Mouse (Mus musculus) macrophage (primary cell): ENCODE data around the gene Scube3. TPM values are rescaled to one million over a fixed set of nuclear protein-coding genes. Genes with fewer than 3 reads are reported as not detected.

Experiments
- H3K27ac ChIP-seq: fragments of 350-480 bp; formaldehyde crosslinking; 2 replicates; pipeline ENCODE4 v1.9.0; 2021
- H3K36me3 ChIP-seq: fragments of 350-480 bp; formaldehyde crosslinking; 2 replicates; pipeline ENCODE4 v1.9.0; 2021; ENCODE audit errors: inconsistent target
- H3K4me3 ChIP-seq: fragments of 350-480 bp; formaldehyde crosslinking; 2 replicates; pipeline ENCODE4 v1.9.0; 2021; ENCODE audit errors: inconsistent target
- H3K79me2 ChIP-seq: fragments of 350-480 bp; formaldehyde crosslinking; 2 replicates; pipeline ENCODE4 v1.9.0; 2021; ENCODE audit errors: inconsistent target
- WGBS: methylation state at CpG from one replicate; pipeline ENCODE4 v1.1.7; 2026; ENCODE audit warnings: inconsistent platforms; ENCODE audit not compliant: missing documents; 5-methylcytosine and 5-hydroxymethylcytosine counted together
- polyA plus RNA-seq: library from polyadenylated mRNA; stranded (reverse); fragments of 250-400 nt; gene quantifications from 3 replicates; pipeline ENCODE4 v1.2.4, GENCODE M21; 2018; ENCODE audit warnings: inconsistent platforms

The Scube3 gene
- polyA plus RNA-seq, 1 experiment from 2014 or later: 0.04 TPM

GRCm38 (mm10) chr17:28142700-28143610 lies 1.0 kb downstream of the Scube3 start:
- no peaks in the 10 kb centered on the region for H3K79me2 ChIP-seq
- no peak overlapping the region for H3K4me3 ChIP-seq
- no peaks in the 10 kb centered on the region for H3K36me3 ChIP-seq
- H3K27ac ChIP-seq: no peak overlapping the region
- WGBS: 2% methylated on average over 33 of the region's 33 CpGs

GRCm38 (mm10) chr17:28143751-28144150 lies 1.8 kb downstream of the Scube3 start:
- WGBS: 4% methylated on average over 9 of the region's 9 CpGs
- H3K79me2 ChIP-seq: no peaks in the 10 kb centered on the region
- H3K27ac ChIP-seq: no peak overlapping the region
- no peaks in the 10 kb centered on the region for H3K36me3 ChIP-seq
- H3K4me3 ChIP-seq: no peak overlapping the region

DNA sequence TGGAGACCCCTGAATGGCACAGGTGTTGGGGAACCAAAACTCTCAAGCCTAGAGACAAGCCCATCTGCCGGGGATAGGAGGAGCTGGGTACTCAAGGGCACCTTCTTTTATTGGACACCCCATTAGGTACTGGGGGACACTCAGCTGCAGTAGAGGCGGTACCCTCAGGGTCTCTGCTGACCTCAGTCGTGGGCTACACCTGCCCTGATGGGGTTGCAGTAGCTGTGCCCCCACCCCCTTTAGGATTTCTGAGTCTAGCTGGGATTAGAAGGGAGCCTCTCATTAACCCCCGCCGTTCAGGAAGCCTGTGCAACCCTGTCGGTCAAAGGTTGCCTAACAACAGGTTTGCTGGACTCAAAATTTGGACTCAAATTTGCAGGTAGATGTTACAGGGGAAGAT lies 2.3 kb downstream of the Scube3 start:
- 22% methylated on average over 6 of the region's 6 CpGs for WGBS
- Histone ChIP-seq H3K27ac (no peak overlapping the region), H3K4me3 (no peak overlapping the region), H3K79me2 (no peaks in the 10 kb centered on the region), H3K36me3 (no peaks in the 10 kb centered on the region)

DNA sequence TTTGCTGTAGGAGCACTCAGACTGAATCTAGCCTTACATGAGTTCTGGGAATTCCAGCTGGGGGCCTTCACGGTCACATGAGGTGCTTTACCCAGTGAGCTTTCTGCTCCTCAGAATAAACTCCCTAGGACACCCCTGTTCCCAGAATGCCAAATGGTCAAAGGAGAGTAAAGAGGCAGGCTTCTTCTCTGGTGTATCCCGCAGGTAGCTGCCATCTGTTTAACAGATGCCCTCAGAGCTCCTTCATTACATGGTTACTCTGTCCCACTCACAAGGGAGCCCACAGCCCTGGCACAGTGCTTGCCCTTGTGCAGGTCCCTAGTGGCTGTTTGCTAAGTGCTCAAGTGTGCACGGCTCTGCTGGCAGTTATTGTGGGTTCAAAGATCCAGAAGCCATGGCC lies 6.3 kb downstream of the Scube3 start:
- no peaks in the 10 kb centered on the region for H3K79me2 ChIP-seq
- no peaks in the 10 kb centered on the region for H3K36me3 ChIP-seq
- 88% methylated on average over 3 of the region's 3 CpGs for WGBS
- H3K27ac ChIP-seq: no peak overlapping the region
- H3K4me3 ChIP-seq: no peak overlapping the region

- 88% methylated on average over 6 of the region's 8 CpGs for WGBS
- Histone ChIP-seq H3K27ac (no peak overlapping the region), H3K36me3 (no peaks in the 10 kb centered on the region), H3K79me2 (no peaks in the 10 kb centered on the region), H3K4me3 (no peak overlapping the region)
Measured at GRCm38 (mm10) chr17:28149734-28150133, 7.8 kb downstream of the Scube3 start.

GRCm38 (mm10) chr17:28150456-28150855 lies 8.5 kb downstream of the Scube3 start:
- Histone ChIP-seq H3K79me2 (no peaks in the 10 kb centered on the region), H3K4me3 (no peak overlapping the region), H3K27ac (no peak overlapping the region), H3K36me3 (no peaks in the 10 kb centered on the region)
- WGBS: 86% methylated on average over 12 of the region's 12 CpGs

DNA sequence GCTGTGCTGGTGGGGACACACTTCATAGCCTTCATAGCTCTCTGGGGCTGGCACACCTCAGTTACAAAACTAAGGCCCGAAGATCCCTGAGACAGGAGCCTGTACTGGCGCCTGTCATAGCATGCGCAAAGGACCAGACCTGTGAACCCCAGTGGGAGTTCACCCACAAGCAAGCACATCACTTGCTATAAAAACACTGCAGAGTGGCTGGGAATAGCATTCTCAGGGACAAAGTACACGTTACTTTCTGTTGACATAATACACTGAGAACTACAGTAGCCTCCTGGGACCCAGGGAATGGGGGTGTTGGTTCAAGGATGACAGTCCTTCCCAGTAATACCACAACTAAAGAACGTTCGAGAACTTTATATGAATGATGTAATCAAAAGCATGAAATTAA lies 11.2 kb downstream of the Scube3 start:
- Histone ChIP-seq H3K79me2 (no peaks in the 10 kb centered on the region), H3K4me3 (no peak overlapping the region), H3K27ac (no peak overlapping the region), H3K36me3 (no peaks in the 10 kb centered on the region)
- WGBS: 91% methylated on average over 6 of the region's 6 CpGs

DNA sequence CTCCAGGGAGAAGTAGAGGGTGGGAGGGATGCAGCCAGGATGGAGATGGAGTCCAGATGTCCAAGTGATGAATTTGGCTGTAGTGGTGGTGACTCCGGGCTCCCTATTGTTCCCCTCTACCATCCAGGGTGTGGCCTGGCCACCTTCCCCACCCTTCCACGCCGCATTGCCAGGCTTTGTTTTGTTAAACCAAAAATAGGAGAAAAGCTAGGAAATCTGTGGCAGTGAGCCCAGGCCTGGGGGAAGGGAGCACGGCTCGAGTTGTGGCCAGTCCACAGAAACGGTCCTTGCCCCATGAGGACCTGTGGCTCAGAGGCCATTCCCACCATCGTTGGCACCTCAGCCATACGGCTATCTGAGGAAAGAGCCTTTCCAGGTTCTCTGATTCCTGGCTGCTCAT lies 13.0 kb downstream of the Scube3 start:
- Histone ChIP-seq H3K27ac (no peak overlapping the region), H3K4me3 (no peak overlapping the region), H3K79me2 (no peaks in the 10 kb centered on the region), H3K36me3 (no peaks in the 10 kb centered on the region)
- 90% methylated on average over 7 of the region's 8 CpGs for WGBS

- Histone ChIP-seq H3K4me3 (no peak overlapping the region), H3K79me2 (no peaks in the 10 kb centered on the region), H3K36me3 (no peaks in the 10 kb centered on the region), H3K27ac (no peak overlapping the region)
- WGBS: 81% methylated on average over 8 of the region's 10 CpGs
Measured at GRCm38 (mm10) chr17:28160361-28160760, 18.4 kb downstream of the Scube3 start.

GRCm38 (mm10) chr17:28161310-28161881 lies 19.5 kb downstream of the Scube3 start:
- no peaks in the 10 kb centered on the region for H3K79me2 ChIP-seq
- H3K4me3 ChIP-seq: no peak overlapping the region
- WGBS: 27% methylated on average over 9 of the region's 11 CpGs
- no peak overlapping the region for H3K27ac ChIP-seq
- H3K36me3 ChIP-seq: no peaks in the 10 kb centered on the region

- Histone ChIP-seq H3K27ac (no peak overlapping the region), H3K4me3 (no peak overlapping the region), H3K79me2 (no peaks in the 10 kb centered on the region), H3K36me3 (no peaks in the 10 kb centered on the region)
- WGBS: 26% methylated on average over 6 of the region's 6 CpGs
Measured at GRCm38 (mm10) chr17:28163666-28164065, 21.7 kb downstream of the Scube3 start.

- Histone ChIP-seq H3K4me3 (no peak overlapping the region), H3K36me3 (no peaks in the 10 kb centered on the region), H3K27ac (no peak overlapping the region), H3K79me2 (no peaks in the 10 kb centered on the region)
- WGBS: 92% methylated on average over 6 of the region's 6 CpGs
Measured at GRCm38 (mm10) chr17:28170460-28171305, 28.7 kb downstream of the Scube3 start.

DNA sequence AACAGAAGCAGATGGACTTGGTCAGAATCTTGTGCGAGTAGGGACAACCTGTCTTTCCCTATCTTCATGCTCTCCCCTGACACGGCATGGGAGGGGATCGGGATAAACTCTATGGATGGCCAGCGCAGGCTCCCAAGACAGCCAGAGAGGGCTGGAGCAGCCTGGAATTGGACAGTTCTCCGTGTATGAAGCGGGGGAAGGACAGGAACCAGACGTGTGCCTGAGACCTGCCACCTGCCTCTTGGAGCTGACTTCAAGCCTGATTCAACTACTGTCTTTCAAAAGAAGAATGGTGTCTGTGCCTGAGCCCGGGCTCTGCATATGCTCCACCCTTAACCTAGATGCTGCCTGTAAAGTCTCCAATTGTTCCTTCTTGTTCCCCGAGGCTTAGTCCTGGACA lies 30.7 kb downstream of the Scube3 start:
- WGBS: 88% methylated on average over 9 of the region's 9 CpGs
- no peaks in the 10 kb centered on the region for H3K36me3 ChIP-seq
- no peak overlapping the region for H3K4me3 ChIP-seq
- no peak overlapping the region for H3K27ac ChIP-seq
- H3K79me2 ChIP-seq: no peaks in the 10 kb centered on the region

DNA sequence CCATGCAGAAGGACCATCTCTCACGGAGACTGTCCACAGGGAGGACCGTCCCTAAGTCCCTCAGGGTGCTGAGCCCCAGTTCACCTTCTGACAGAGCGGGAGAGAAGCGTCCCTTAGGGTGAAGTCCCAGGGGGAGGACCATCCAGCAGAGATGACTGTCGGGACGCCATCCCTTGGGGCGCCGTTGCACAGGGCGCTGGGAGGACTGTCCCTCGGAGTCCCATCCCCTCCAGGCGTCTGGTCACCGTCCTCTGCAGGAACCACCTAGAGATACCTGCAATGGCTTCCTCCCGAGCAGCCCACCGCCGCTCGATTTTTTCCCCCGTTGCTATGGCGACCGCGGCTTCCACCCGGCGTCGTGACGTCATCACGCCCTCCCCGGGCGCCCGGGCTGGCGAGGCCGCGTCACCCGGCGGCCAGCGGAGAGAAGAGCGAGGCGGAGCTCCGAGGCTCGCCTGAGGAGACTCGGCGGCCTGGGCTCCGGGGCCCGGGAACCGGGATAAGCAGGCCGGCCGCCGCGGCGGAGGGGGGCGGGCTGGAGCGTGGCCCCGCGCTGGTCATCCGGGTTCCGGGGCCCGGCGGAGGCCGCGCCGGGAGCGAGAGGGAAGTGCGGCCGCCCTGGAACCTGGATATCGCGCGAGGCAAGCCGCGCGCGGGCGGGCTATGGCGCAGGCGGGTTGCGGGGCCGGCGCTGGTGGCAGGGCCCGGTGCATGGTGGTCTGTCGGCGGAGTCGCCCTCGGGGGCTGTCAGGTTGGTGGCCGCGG lies 35.0 kb downstream of the Scube3 start, which contains the start of gene Zfp523:
Gene Zfp523 (plus strand): TSS at position 355 of the 765 bp plus-strand sequence.
- Histone ChIP-seq H3K36me3 (no peaks in the 10 kb centered on the region), H3K27ac (no peak within 1 kb of the TSS), H3K4me3 (peak within 1 kb of the TSS; percentile 60), H3K79me2 (no peaks in the 10 kb centered on the region)
- WGBS: under 1% methylated on average over 77 of the region's 82 CpGs
